Mouse (Mus musculus) midbrain, embryonic 11.5 days (tissue): ENCODE measurements around the gene Xpa. TPM values are rescaled to one million over a fixed set of nuclear protein-coding genes. Genes with fewer than 3 reads are reported as not detected.

ENCODE experiments used
- ATAC-seq: fragments of 200-750 bp; cut with Nextera tagmentation; 2 replicates; pipeline ENCODE4 v1.8.0; 2017; ENCODE audit warnings: moderate TSS enrichment, moderate library complexity; ENCODE audit not compliant: low FRiP score
- DNase-seq: peaks from one replicate; pipeline ENCODE4 v3.0.0; 2015; ENCODE audit warnings: low spot score; ENCODE audit errors: missing footprints
- H3K27ac ChIP-seq: fragments of 300-500 bp; sonication (generic); 2 replicates; pipeline ENCODE4 v1.5.1; 2014; ENCODE audit warnings: low read depth, low read length
- H3K27me3 ChIP-seq: fragments of 300-500 bp; sonication (generic); 2 replicates; pipeline ENCODE4 v1.6.1; 2014; ENCODE audit warnings: mild to moderate bottlenecking, low read length, moderate library complexity, mixed read lengths; ENCODE audit not compliant: control insufficient read depth, insufficient read depth
- H3K36me3 ChIP-seq: fragments of 300-500 bp; sonication (generic); 2 replicates; pipeline ENCODE4 v1.6.1; 2014; ENCODE audit warnings: mild to moderate bottlenecking, low read length, moderate library complexity, mixed read lengths; ENCODE audit not compliant: control insufficient read depth, insufficient read depth
- H3K4me1 ChIP-seq: fragments of 300-500 bp; sonication (generic); 2 replicates; pipeline ENCODE4 v1.6.1; 2014; ENCODE audit warnings: low read length; ENCODE audit not compliant: control insufficient read depth, insufficient read depth
- H3K4me2 ChIP-seq: fragments of 300-500 bp; sonication (generic); 2 replicates; pipeline ENCODE4 v1.6.1; 2014; ENCODE audit warnings: mild to moderate bottlenecking, moderate library complexity
- H3K4me3 ChIP-seq: fragments of 300-500 bp; sonication (generic); 2 replicates; pipeline ENCODE4 v1.5.1; 2014; ENCODE audit warnings: low read depth, low read length
- H3K9ac ChIP-seq: fragments of 300-500 bp; sonication (generic); 2 replicates; pipeline ENCODE4 v1.6.1; 2014; ENCODE audit warnings: low read length
- H3K9me3 ChIP-seq: fragments of 300-500 bp; sonication (generic); 2 replicates; pipeline ENCODE4 v1.6.1; 2016; ENCODE audit warnings: low read length; ENCODE audit not compliant: control insufficient read depth
- WGBS: fragments of 180-500 bp; shearing (Covaris S2); extraction: QIAGEN DNeasy Blood & Tissue Kit; methylation state at CpG from one replicate; pipeline ENCODE4 v1.1.7; 2014; 5-methylcytosine and 5-hydroxymethylcytosine counted together
- polyA plus RNA-seq: library from polyadenylated mRNA; unstranded; fragments of >200 nt; fragmentation: Nextera tagmentation; extraction: Ambion mirVana; gene quantifications from 2 replicates; pipeline ENCODE4 v1.2.1, GENCODE M21; 2014

Gene Xpa
- polyA plus RNA-seq, 1 experiment from 2014 or later, result 26.1 TPM

DNA sequence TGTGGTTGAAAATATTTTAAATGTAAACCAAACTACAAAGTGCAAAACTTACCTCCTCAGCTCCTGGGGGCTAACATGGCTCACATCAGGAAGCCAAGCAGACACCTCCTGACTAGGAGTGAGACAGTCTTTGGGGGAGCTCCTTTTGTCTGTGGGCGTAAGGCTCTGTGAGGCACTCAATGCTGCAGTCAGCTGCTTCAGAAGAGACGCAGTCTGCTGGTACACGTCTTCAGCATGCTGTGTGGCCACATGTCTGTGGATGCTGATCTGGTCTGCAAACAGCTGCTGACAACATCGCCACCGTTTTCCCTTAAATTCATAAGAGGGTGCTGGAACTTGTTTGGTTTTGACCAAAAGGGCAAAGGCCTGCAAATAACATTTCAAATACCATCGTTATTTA lies 64.3 kb downstream of the Xpa start:
- Histone ChIP-seq H3K27ac (no peak overlapping the region), H3K4me3 (no peak overlapping the region), H3K9ac (no peak overlapping the region), H3K36me3 (peaks cover 21% of the 10 kb centered on the region), H3K4me1 (no peaks in the 10 kb centered on the region), H3K4me2 (no peak overlapping the region), H3K27me3 (no peaks in the 10 kb centered on the region), H3K9me3 (no peaks in the 10 kb centered on the region)
- 88% methylated on average over 6 of the region's 6 CpGs for WGBS
- ATAC-seq (no peak), DNase-seq (peak; percentile 68)

DNA sequence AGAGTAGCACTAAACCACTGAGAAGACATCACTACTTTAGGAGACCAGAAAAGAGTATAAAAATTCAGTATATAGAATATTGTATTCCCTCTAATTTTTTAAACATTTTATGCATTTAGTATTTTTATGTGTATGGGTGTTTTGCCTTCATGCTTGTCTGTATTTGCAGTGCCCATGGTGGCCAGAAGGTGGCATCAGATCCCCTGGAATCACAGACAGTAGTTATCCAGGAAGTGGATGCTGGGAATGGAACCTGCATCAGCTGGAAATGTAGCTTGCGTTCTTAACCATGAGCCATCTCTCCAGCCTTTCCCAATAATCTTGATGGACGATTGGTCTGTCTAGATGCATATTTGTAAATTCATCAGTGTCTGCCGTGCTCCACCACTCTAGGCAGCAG lies 65.9 kb downstream of the Xpa start:
- DNase-seq (peak; percentile 90), ATAC-seq (no peak)
- H3K27me3 ChIP-seq, result no peaks in the 10 kb centered on the region
- no peak overlapping the region for H3K9ac ChIP-seq
- H3K27ac ChIP-seq, result no peak overlapping the region
- no peaks in the 10 kb centered on the region for H3K9me3 ChIP-seq
- H3K4me2 ChIP-seq, result no peak overlapping the region
- WGBS, result 71% methylated on average over 3 of the region's 3 CpGs
- no peak overlapping the region for H3K4me3 ChIP-seq
- H3K4me1 ChIP-seq, result no peaks in the 10 kb centered on the region
- H3K36me3 ChIP-seq, result peaks cover 25% of the 10 kb centered on the region

DNA sequence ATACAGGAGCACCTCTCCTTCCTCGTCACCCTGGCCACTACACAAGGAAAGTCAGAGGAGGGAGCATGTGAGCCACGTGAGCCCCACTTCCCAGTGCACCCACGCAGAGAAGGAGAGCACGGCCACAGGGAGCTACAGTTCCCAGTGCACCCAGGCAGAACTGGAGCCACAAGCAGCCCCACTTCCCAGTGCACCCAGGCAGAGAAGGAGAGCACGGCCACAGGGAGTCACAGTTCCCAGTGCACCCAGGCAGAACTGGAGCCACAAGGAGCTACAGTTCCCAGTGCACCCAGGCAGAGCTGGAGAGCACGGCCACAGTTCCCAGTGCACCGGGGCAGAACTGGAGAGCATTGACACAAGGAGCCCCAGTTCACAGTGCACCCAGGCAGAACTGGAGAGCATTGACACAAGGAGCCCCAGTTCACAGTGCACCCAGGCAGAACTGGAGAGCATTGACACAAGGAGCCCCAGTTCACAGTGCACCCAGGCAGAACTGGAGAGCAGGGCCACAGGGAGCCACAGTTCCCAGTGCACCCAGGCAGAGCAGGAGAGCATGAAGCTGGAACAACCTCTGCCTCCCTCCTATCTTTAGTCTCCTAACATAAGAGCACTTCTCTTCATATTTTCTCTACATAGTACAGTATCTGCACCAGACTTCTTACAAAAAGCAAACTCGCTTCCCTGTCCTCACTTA lies 66.7 kb downstream of the Xpa start:
- no peaks in the 10 kb centered on the region for H3K9me3 ChIP-seq

GRCm38 (mm10) chr4:46126541-46126940 lies 69.6 kb downstream of the Xpa start:
- Histone ChIP-seq H3K4me2 (no peak overlapping the region), H3K4me3 (no peak overlapping the region)

More for the DNA sequence above, 66.7 kb downstream of the Xpa start:
- no peak for DNase-seq
- ATAC-seq, result no peak
- Histone ChIP-seq H3K9ac (no peak overlapping the region), H3K4me1 (no peaks in the 10 kb centered on the region), H3K27ac (no peak overlapping the region), H3K4me2 (no peak overlapping the region), H3K4me3 (no peak overlapping the region), H3K36me3 (peaks cover 30% of the 10 kb centered on the region), H3K27me3 (no peaks in the 10 kb centered on the region)
- 80% methylated on average over 8 of the region's 8 CpGs for WGBS

DNA sequence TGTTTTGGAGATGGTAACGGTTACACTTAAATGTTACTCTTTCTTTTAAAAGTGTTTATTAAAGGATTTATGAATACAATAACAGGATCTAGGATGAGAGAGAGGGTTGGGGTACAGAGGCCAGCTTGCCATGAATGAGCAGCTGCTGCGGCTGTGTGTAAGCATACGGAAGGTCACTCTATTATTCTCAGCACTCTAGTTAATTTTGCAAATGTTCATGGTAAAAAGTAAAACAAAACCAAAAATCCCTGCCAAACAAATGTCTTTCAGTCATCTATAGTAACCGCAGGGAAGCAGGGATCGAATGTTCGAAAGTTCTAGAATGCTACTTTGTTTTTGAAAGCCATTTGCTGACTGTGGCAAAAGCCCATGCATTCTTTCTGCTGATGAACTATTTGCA lies 72.8 kb downstream of the Xpa start:
- WGBS, result 93% methylated on average over 6 of the region's 6 CpGs
- H3K27ac ChIP-seq, result no peak overlapping the region
- ATAC-seq, result no peak
- no peak overlapping the region for H3K9ac ChIP-seq
- H3K4me3 ChIP-seq, result no peak overlapping the region
- H3K27me3 ChIP-seq, result no peaks in the 10 kb centered on the region
- H3K9me3 ChIP-seq, result no peaks in the 10 kb centered on the region
- peak; percentile 62 for DNase-seq
- no peaks in the 10 kb centered on the region for H3K4me1 ChIP-seq
- H3K36me3 ChIP-seq, result peaks cover 39% of the 10 kb centered on the region
- no peak overlapping the region for H3K4me2 ChIP-seq

More at GRCm38 (mm10) chr4:46126541-46126940, 69.6 kb downstream of the Xpa start:
- 55% methylated on average over 2 of the region's 2 CpGs for WGBS
- ATAC-seq, result no peak
- DNase-seq, result peak; percentile 94
- H3K9ac ChIP-seq, result no peak overlapping the region
- H3K4me1 ChIP-seq, result no peaks in the 10 kb centered on the region
- H3K9me3 ChIP-seq, result no peaks in the 10 kb centered on the region
- no peaks in the 10 kb centered on the region for H3K27me3 ChIP-seq
- no peak overlapping the region for H3K27ac ChIP-seq
- peaks cover 33% of the 10 kb centered on the region for H3K36me3 ChIP-seq

- 83% methylated on average over 3 of the region's 3 CpGs for WGBS
- no peak overlapping the region for H3K4me3 ChIP-seq
- peak; percentile 51 for DNase-seq
- H3K4me2 ChIP-seq, result no peak overlapping the region
- no peaks in the 10 kb centered on the region for H3K4me1 ChIP-seq
- no peak for ATAC-seq
- peaks cover 43% of the 10 kb centered on the region for H3K36me3 ChIP-seq
- no peak overlapping the region for H3K27ac ChIP-seq
- H3K27me3 ChIP-seq, result no peaks in the 10 kb centered on the region
- H3K9ac ChIP-seq, result no peak overlapping the region
- H3K9me3 ChIP-seq, result no peaks in the 10 kb centered on the region
Measured at GRCm38 (mm10) chr4:46120767-46121166, 75.3 kb downstream of the Xpa start.

DNA sequence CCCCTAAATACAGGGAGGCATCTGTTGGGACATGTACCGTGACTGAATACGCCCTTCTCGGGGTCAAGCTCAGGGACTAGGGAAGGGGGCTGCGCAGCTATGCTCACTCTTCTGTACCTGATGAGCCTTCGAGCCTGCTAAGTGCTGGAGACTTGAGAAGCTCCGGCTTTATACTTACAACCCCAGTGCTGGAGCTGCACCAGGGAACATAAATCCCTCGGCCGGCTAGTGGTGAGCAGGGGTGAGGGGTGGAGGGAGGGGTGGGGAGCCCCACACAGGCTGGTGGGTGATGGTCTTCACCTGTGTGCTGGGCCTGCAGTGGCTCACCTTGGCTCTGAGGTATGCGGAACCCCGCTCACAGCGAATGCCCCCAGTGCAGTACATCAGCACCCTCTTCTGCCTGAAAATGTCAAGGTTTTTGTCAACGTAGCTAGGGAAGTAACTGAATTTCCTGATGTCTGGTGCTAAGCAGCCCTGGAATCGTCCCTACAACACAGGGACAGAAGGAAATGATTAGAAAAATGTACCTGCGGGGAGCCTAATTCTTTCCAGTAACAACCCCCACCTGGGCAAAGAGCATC lies 76.5 kb downstream of the Xpa start:
- Histone ChIP-seq H3K4me1 (no peaks in the 10 kb centered on the region), H3K4me3 (no peak overlapping the region), H3K4me2 (no peak overlapping the region), H3K27me3 (no peaks in the 10 kb centered on the region), H3K36me3 (peaks cover 42% of the 10 kb centered on the region), H3K9me3 (no peaks in the 10 kb centered on the region), H3K9ac (no peak overlapping the region), H3K27ac (no peak overlapping the region)
- 90% methylated on average over 14 of the region's 14 CpGs for WGBS
- DNase-seq (no peak), ATAC-seq (no peak)

GRCm38 (mm10) chr4:46117536-46117935 lies 78.6 kb downstream of the Xpa start:
- H3K9me3 ChIP-seq, result no peaks in the 10 kb centered on the region
- H3K27me3 ChIP-seq, result no peaks in the 10 kb centered on the region
- no peak overlapping the region for H3K4me2 ChIP-seq
- H3K27ac ChIP-seq, result no peak overlapping the region
- DNase-seq (peak; percentile 70), ATAC-seq (no peak)
- no peak overlapping the region for H3K9ac ChIP-seq
- H3K36me3 ChIP-seq, result peaks cover 36% of the 10 kb centered on the region
- no peak overlapping the region for H3K4me3 ChIP-seq
- over 99% methylated on average over 4 of the region's 4 CpGs for WGBS
- no peaks in the 10 kb centered on the region for H3K4me1 ChIP-seq

DNA sequence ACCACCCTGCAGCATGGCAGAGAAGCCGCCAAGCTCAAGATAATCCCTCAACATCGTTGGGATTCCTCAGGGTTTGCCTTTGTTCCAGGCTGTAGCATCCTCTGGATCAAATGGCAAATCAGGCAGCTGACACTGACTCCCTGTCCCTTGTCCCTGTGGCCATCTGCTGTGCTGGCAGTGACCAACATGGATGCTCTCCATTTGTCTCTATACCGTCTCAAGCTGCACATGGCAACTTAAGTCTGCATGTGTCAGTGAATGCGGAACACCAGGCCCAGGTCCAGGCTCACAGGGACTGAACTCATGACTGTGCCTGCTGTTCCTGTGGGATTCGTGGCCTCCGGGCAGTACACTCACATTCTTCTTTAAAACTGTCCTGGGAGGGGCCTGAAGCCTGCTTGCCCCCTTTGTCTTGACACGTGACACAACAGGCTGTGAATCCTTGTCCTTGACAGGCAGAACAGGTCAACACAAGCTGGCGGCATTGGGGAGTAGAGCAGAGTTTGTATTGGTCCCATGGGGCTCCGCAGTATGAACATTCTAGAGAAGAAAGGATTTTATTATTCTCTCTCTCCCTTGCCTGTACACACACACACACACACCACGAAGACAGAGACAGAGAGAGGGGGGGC lies 79.5 kb downstream of the Xpa start:
- DNase-seq (peak; percentile 33), ATAC-seq (no peak)
- H3K27me3 ChIP-seq, result no peaks in the 10 kb centered on the region
- WGBS, result 88% methylated on average over 10 of the region's 10 CpGs
- H3K4me2 ChIP-seq, result no peak overlapping the region
- H3K27ac ChIP-seq, result no peak overlapping the region
- no peaks in the 10 kb centered on the region for H3K9me3 ChIP-seq
- peaks cover 36% of the 10 kb centered on the region for H3K36me3 ChIP-seq
- H3K4me3 ChIP-seq, result no peak overlapping the region
- no peaks in the 10 kb centered on the region for H3K4me1 ChIP-seq
- no peak overlapping the region for H3K9ac ChIP-seq
